Mouse (Mus musculus): ENCODE results near the gene Fcho1.

DNA sequence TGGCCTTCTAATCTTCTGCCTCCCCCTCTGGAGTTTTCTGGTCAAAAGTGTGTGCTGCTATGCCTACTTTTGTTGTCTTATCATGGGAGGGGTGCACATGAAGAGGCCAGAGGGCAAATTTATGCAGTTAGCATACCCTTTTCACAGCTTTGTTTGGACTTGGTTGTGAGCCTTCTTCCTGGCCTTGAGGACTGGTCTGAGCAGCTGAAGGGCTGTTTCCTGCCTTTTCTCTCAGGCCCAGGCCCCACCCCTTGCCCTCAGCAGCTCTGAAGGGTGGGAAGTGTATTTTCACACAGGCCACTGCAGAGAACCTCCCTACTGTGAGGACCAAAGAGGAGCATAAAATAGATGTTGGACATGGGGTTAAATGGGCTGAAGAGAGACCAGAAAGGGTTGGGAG is 48.0 kb downstream of the Fcho1 start:
- TF ChIP-seq POLR2A (IDR thresholded peaks at IDR 0.05; ENCODE audit: insufficient read depth, low read depth, low read length): peak; percentile 80
- no peak for TF ChIP-seq EP300 (IDR thresholded peaks at IDR 0.05; ENCODE audit: insufficient read depth, low read depth, low read length)

All from heart, adult 2 months (tissue).